Mouse (Mus musculus) limb, embryonic 14.5 days (tissue): ENCODE measurements around the gene Ggta1. TPM values are rescaled to one million over a fixed set of nuclear protein-coding genes. Genes with fewer than 3 reads are reported as not detected.

ENCODE experiments used
- ATAC-seq: fragments of 200-750 bp; cut with Nextera tagmentation; 2 replicates; pipeline ENCODE4 v1.8.0; 2017; ENCODE audit warnings: low read depth, moderate number of reproducible peaks, moderate TSS enrichment; ENCODE audit not compliant: low FRiP score
- DNase-seq: peaks from one replicate; pipeline ENCODE4 v3.0.0-alpha.2; 2015; ENCODE audit warnings: low spot score
- H3K27ac ChIP-seq: fragments of 300-500 bp; sonication (generic); replicated peaks from 2 replicates; pipeline ENCODE4 v1.5.1; 2014; ENCODE audit warnings: low read depth, mild to moderate bottlenecking, low read length, moderate library complexity, mixed read lengths
- H3K27me3 ChIP-seq: fragments of 300-500 bp; sonication (generic); 2 replicates; pipeline ENCODE4 v1.6.1; 2014; ENCODE audit warnings: low read length, mixed read lengths; ENCODE audit not compliant: control insufficient read depth, insufficient read depth
- H3K36me3 ChIP-seq: fragments of 300-500 bp; sonication (generic); 2 replicates; pipeline ENCODE4 v1.6.1; 2014; ENCODE audit warnings: mild to moderate bottlenecking, low read length, moderate library complexity, mixed read lengths; ENCODE audit not compliant: control insufficient read depth, insufficient read depth
- H3K4me1 ChIP-seq: fragments of 300-500 bp; sonication (generic); 2 replicates; pipeline ENCODE4 v1.6.1; 2014; ENCODE audit warnings: antibody characterized with exemption, low read length, mixed read lengths; ENCODE audit not compliant: control insufficient read depth, insufficient read depth
- H3K4me2 ChIP-seq: fragments of 300-500 bp; sonication (generic); replicated peaks from 2 replicates; pipeline ENCODE4 v1.6.1; 2014; ENCODE audit warnings: low read depth, mild to moderate bottlenecking, low read length, moderate library complexity; ENCODE audit not compliant: severe bottlenecking
- H3K4me3 ChIP-seq: fragments of 300-500 bp; sonication (generic); replicated peaks from 2 replicates; pipeline ENCODE4 v1.5.1; 2014; ENCODE audit warnings: low read length
- H3K9ac ChIP-seq: fragments of 300-500 bp; sonication (generic); 2 replicates; pipeline ENCODE4 v1.6.1; 2014; ENCODE audit warnings: mild to moderate bottlenecking, low read depth, low read length, moderate library complexity; ENCODE audit not compliant: severe bottlenecking
- H3K9me3 ChIP-seq: fragments of 300-500 bp; sonication (generic); 2 replicates; pipeline ENCODE4 v1.6.1; 2016; ENCODE audit warnings: low read length; ENCODE audit not compliant: control insufficient read depth
- POLR2A ChIP-seq: fragments of 200-500 bp; IDR thresholded peaks from 2 replicates; pipeline ENCODE4 v1.8.0; 2012; ENCODE audit warnings: inconsistent platforms, mild to moderate bottlenecking, moderate library complexity, borderline replicate concordance; ENCODE audit not compliant: insufficient read depth, insufficient read length; ENCODE audit errors: extremely low read depth
- WGBS: fragments of 180-500 bp; shearing (Covaris S2); extraction: QIAGEN DNeasy Blood & Tissue Kit; methylation state at CpG from one replicate; pipeline ENCODE4 v1.1.7; 2014; 5-methylcytosine and 5-hydroxymethylcytosine counted together
- polyA plus RNA-seq, 2 experiments: library from polyadenylated mRNA; depleted of rRNA in 1 of 2; stranded (reverse) in 1 of 2; unstranded in 1 of 2; fragments of >200 nt; fragmentation: Nextera tagmentation in 1 of 2; extraction: Ambion mirVana in 1 of 2; gene quantifications; 2 replicates each; pipeline versions ENCODE4 v1.2.1 to v1.2.3; 2012 to 2014

Gene Ggta1
- polyA plus RNA-seq, 2 experiments: 27.4 to 36.1 TPM

DNA sequence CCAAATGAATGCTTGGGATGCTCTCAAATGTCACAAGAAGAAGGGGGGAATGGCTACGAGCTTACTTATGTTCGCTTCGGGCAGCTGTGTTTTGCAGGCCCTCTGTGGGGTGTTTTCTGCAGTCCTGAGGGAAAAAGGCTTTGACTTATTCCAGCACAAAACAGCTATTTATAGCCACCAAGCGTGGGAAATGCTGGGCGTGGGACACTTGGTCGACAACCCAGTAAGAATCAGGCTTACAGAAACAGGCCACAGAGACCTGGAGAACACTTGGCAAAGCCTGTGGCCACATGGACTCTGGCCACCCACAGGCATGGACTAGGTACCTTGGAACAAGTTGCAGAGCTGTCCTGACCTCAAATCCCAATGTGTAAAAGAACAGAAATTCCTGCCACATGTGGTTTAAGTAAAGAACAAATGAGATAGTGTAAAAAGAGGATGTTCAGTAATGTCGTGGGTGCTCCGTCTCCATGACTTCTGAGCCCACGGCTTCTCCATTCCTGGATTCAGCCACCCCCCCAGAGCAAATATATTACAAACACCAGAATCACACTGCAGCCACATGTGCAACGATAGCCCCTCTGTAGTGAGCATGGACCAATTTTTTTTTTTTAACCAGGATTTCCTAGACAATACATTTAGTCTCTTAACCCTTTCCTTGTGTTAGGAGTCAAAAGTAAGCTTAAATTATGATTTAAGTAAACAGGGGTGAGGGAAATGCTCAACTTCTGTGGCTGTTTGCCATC, 45.7 kb upstream of the Ggta1 start:
- TF ChIP-seq POLR2A: no peak
- peak overlapping the region; percentile 45; the same call in 1 of the 2 replicates for H3K27ac ChIP-seq
- H3K9ac ChIP-seq: no peak overlapping the region
- DNase-seq (peak; percentile 80), ATAC-seq (peak; percentile 55)
- no peaks in the 10 kb centered on the region for H3K9me3 ChIP-seq
- H3K36me3 ChIP-seq: no peaks in the 10 kb centered on the region
- H3K4me2 ChIP-seq: no peak overlapping the region
- no peak overlapping the region for H3K4me3 ChIP-seq
- 14% methylated on average over 10 of the region's 10 CpGs for WGBS
- H3K4me1 ChIP-seq: peaks cover 61% of the 10 kb centered on the region
- no peaks in the 10 kb centered on the region for H3K27me3 ChIP-seq

- H3K9ac ChIP-seq: no peak overlapping the region
- 28% methylated on average over 9 of the region's 9 CpGs for WGBS
Measured at GRCm38 (mm10) chr2:35507191-35507511, 44.1 kb upstream of the Ggta1 start.

GRCm38 (mm10) chr2:35506311-35507190, 43.5 kb upstream of the Ggta1 start:
- peaks cover 71% of the 10 kb centered on the region for H3K4me1 ChIP-seq
- H3K27me3 ChIP-seq: no peaks in the 10 kb centered on the region
- H3K4me2 ChIP-seq: no peak overlapping the region
- no peaks in the 10 kb centered on the region for H3K9me3 ChIP-seq
- no peak for DNase-seq
- no peaks in the 10 kb centered on the region for H3K36me3 ChIP-seq
- no peak for TF ChIP-seq POLR2A
- no peak overlapping the region for H3K27ac ChIP-seq
- 47% methylated on average over 6 of the region's 6 CpGs for WGBS
- no peak overlapping the region for H3K4me3 ChIP-seq
- ATAC-seq: no peak
- no peak overlapping the region for H3K9ac ChIP-seq

More at GRCm38 (mm10) chr2:35507191-35507511, 44.1 kb upstream of the Ggta1 start:
- Histone ChIP-seq H3K9me3 (no peaks in the 10 kb centered on the region), H3K4me2 (no peak overlapping the region), H3K27ac (no peak overlapping the region), H3K4me3 (no peak overlapping the region), H3K4me1 (peaks cover 67% of the 10 kb centered on the region), H3K36me3 (no peaks in the 10 kb centered on the region), H3K27me3 (no peaks in the 10 kb centered on the region)
- TF ChIP-seq POLR2A: no peak
- no peak for ATAC-seq
- DNase-seq: no peak

DNA sequence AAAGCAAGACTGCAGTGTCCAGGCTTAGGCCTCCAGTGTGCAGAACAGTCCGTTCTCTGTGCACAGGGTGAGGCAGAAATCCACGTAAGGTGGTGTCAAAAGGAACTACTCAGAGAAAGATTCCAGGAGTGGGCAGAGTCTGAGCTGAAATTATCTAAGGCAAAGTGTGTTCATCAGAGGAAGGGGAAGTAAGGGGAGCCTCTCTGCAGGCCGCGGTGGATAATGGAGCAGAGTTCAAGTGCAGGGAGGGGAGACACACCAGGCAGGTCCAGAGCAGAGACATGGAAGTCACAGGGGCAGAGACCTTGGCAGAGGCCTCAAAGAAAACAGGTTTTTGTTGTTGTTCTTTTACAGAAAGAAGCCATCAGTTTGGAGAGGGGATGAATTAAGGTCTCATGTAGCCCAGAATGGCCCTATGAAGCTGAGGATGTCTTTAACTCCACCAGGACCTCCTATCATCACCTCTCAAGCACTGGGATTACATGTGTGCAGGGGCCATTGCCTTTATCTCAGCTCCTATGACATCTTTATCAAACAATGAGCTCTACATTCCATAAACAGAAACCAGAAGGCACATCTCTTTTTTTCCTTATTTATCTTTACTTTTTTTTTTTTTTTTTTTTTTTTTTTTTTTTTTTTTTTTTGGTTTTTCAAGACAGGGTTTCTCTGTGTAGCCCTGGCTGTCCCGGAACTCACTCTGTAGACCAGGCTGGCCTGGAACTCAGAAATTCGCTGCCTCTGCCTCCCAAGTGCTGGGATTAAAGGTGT, 42.7 kb upstream of the Ggta1 start:
- WGBS: 89% methylated on average over 6 of the region's 6 CpGs
- Histone ChIP-seq H3K9ac (no peak overlapping the region), H3K27me3 (no peaks in the 10 kb centered on the region), H3K4me3 (no peak overlapping the region), H3K36me3 (no peaks in the 10 kb centered on the region), H3K27ac (no peak overlapping the region), H3K9me3 (no peaks in the 10 kb centered on the region), H3K4me1 (peaks cover 68% of the 10 kb centered on the region), H3K4me2 (no peak overlapping the region)
- ATAC-seq: no peak
- no peak for TF ChIP-seq POLR2A
- no peak for DNase-seq

- Histone ChIP-seq H3K4me2 (no peak overlapping the region), H3K4me1 (peaks cover 58% of the 10 kb centered on the region), H3K27ac (peak overlapping the region; percentile 73), H3K36me3 (no peaks in the 10 kb centered on the region), H3K9ac (no peak overlapping the region), H3K27me3 (no peaks in the 10 kb centered on the region), H3K4me3 (no peak overlapping the region), H3K9me3 (no peaks in the 10 kb centered on the region)
- no peak for ATAC-seq
- TF ChIP-seq POLR2A: no peak
- DNase-seq: no peak
- 30% methylated on average over 7 of the region's 7 CpGs for WGBS
Measured at GRCm38 (mm10) chr2:35504417-35504776, 41.4 kb upstream of the Ggta1 start.
